Mouse (Mus musculus) hindbrain, embryonic 15.5 days (tissue): ENCODE data around the gene Slc26a8. TPM values are rescaled to one million over a fixed set of nuclear protein-coding genes. Genes with fewer than 3 reads are reported as not detected.

ENCODE experiments used
- ATAC-seq: fragments of 200-750 bp; cut with Nextera tagmentation; 2 replicates; pipeline ENCODE4 v1.8.0; 2017; ENCODE audit warnings: low read depth, moderate number of reproducible peaks, moderate TSS enrichment; ENCODE audit not compliant: low FRiP score
- H3K27ac ChIP-seq: fragments of 300-500 bp; sonication (generic); replicated peaks from 2 replicates; pipeline ENCODE4 v1.5.1; 2015; ENCODE audit warnings: mild to moderate bottlenecking, inconsistent platforms
- H3K27me3 ChIP-seq: fragments of 300-500 bp; sonication (generic); 2 replicates; pipeline ENCODE4 v1.6.1; 2015; ENCODE audit warnings: control low read depth, inconsistent platforms
- H3K36me3 ChIP-seq: fragments of 300-500 bp; sonication (generic); 2 replicates; pipeline ENCODE4 v1.6.1; 2015; ENCODE audit warnings: control low read depth, inconsistent platforms
- H3K4me1 ChIP-seq: fragments of 300-500 bp; sonication (generic); replicated peaks from 2 replicates; pipeline ENCODE4 v1.6.1; 2015; ENCODE audit warnings: control low read depth, inconsistent platforms
- H3K4me2 ChIP-seq: fragments of 300-500 bp; sonication (generic); 2 replicates; pipeline ENCODE4 v1.6.1; 2015; ENCODE audit warnings: moderate library complexity, mild to moderate bottlenecking, inconsistent platforms
- H3K4me3 ChIP-seq: fragments of 300-500 bp; sonication (generic); 2 replicates; pipeline ENCODE4 v1.5.1; 2015; ENCODE audit warnings: mild to moderate bottlenecking, inconsistent platforms
- H3K9ac ChIP-seq: fragments of 300-500 bp; sonication (generic); 2 replicates; pipeline ENCODE4 v1.6.1; 2015; ENCODE audit warnings: inconsistent platforms
- H3K9me3 ChIP-seq: fragments of 300-500 bp; sonication (generic); 2 replicates; pipeline ENCODE4 v1.6.1; 2016; ENCODE audit warnings: control low read depth, inconsistent platforms
- WGBS: fragments of 180-500 bp; shearing (Covaris S2); methylation state at CpG from one replicate; pipeline ENCODE4 v1.1.7; 2015; 5-methylcytosine and 5-hydroxymethylcytosine counted together
- polyA plus RNA-seq: library from polyadenylated mRNA; unstranded; fragments of >200 nt; fragmentation: Nextera tagmentation; extraction: Ambion mirVana; gene quantifications from 2 replicates; pipeline ENCODE4 v1.2.1, GENCODE M21; 2015

The Slc26a8 gene
- polyA plus RNA-seq, 1 experiment from 2014 or later, result 1.5 TPM

DNA sequence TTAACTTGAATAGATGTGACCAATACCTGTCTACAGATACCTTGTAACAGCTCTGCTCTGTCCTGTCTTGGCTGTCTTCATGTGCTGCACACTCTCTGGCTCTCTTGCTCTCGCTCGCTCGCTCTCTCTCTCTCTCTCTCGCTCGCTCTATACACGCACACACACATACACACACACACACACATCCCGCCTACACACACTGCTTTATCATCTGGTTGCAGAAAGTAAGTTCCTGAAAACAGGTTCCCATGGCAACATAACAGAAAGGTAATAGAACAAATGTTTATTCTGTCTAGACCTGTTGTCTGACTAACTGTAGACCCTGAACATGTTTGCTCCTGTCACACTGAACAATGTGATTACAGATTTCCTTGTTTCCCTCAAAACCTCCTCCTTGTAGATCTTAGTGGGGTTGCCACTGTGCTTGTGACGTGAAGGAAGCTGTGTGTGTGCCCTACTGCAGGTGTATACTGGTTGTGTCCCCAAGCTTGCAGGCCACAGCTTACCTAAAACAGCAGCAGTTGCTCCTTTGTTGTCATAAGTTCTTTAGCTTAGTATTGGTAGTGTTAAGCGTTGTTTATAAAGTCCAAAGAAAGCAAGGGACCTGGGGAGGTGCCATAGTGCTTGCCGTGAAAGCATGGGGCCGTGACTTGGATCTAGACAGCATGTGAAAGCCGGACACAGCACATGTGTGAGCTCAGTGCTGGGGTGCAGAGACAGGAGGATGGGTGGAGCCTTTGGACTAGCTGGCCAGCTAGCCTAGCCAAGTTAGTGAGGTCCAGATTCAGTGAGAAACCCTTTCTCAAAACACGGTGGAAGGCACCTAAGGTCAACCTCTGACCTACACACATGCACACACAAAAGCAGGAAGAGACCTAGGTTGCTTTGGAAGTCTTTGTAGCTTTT lies 7.5 kb upstream of the Slc26a8 start:
- no peak overlapping the region for H3K27ac ChIP-seq
- no peaks in the 10 kb centered on the region for H3K9me3 ChIP-seq
- no peaks in the 10 kb centered on the region for H3K36me3 ChIP-seq
- no peak overlapping the region for H3K4me3 ChIP-seq
- no peak overlapping the region for H3K9ac ChIP-seq
- H3K27me3 ChIP-seq, result no peaks in the 10 kb centered on the region
- H3K4me1 ChIP-seq, result peaks cover 45% of the 10 kb centered on the region
- WGBS, result 67% methylated on average over 13 of the region's 13 CpGs
- no peak for ATAC-seq
- H3K4me2 ChIP-seq, result no peak overlapping the region

DNA sequence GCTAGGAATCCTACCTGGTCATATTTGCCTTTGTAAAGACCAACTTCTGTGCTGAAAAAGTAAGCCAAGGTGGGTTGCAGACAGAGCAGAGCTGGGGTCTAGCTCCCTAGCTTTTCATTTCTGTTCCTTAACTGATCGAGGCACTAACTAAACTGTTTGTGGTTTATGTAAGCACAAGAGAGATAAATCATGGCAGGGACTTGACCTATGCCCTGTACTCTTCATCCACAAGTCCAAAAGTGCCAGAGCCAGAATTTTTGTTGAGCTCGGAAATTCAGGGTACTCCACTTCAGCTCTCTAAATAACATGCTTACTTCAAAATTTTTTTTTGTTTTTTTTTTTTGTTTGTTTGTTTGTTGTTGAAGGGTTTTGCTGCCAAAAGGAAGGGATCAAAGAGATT lies 6.6 kb upstream of the Slc26a8 start:
- H3K4me1 ChIP-seq, result peaks cover 45% of the 10 kb centered on the region
- H3K36me3 ChIP-seq, result no peaks in the 10 kb centered on the region
- H3K9ac ChIP-seq, result no peak overlapping the region
- H3K9me3 ChIP-seq, result no peaks in the 10 kb centered on the region
- no peak for ATAC-seq
- H3K27me3 ChIP-seq, result no peaks in the 10 kb centered on the region
- H3K4me2 ChIP-seq, result no peak overlapping the region
- no peak overlapping the region for H3K27ac ChIP-seq
- WGBS, result 61% methylated on average over 2 of the region's 2 CpGs
- no peak overlapping the region for H3K4me3 ChIP-seq

DNA sequence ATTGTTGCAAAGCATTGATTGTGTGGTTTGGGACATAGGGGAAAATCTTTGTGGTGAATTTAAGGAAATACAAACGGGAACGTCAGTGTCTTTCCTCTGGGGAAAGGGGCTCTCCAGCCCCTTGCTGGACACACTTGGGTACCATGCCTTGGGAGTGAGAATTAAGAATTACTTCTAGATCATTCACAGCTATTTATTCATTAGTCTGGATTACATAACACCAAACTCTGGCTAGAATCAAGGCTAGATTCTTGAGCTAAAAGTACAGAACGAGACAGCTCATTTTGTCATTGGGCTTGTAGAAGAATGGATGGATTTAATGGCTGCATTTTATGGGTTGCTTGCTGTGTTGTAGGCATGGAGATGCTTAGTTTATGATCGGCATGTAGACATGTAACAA lies 4.8 kb upstream of the Slc26a8 start:
- H3K9ac ChIP-seq, result no peak overlapping the region
- H3K9me3 ChIP-seq, result no peaks in the 10 kb centered on the region
- H3K4me3 ChIP-seq, result no peak overlapping the region
- H3K4me1 ChIP-seq, result peaks cover 53% of the 10 kb centered on the region
- 81% methylated on average over 4 of the region's 4 CpGs for WGBS
- H3K4me2 ChIP-seq, result no peak overlapping the region
- H3K36me3 ChIP-seq, result no peaks in the 10 kb centered on the region
- ATAC-seq, result no peak
- H3K27ac ChIP-seq, result no peak overlapping the region
- no peaks in the 10 kb centered on the region for H3K27me3 ChIP-seq

DNA sequence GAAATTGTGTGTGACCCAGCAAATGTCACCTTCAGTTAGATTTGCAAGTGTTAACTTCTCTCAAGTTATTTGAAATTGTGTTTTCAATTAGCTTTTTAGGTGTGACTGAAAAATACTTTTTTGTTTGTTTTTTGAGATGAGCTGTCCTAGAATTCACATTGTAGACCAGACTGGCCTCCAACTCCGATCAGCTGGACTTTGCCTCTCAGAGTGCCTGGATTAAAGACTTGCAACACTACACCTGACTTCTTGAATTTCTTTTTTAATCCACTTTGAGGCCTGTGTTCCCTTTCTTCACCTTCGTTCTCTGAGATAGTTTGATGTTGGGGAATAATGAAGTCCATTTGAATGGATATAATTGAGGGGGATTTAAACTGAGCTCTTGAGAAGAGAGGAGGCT lies 4.0 kb upstream of the Slc26a8 start:
- H3K4me1 ChIP-seq, result peaks cover 60% of the 10 kb centered on the region
- WGBS, result 83% methylated on average over 2 of the region's 2 CpGs

DNA sequence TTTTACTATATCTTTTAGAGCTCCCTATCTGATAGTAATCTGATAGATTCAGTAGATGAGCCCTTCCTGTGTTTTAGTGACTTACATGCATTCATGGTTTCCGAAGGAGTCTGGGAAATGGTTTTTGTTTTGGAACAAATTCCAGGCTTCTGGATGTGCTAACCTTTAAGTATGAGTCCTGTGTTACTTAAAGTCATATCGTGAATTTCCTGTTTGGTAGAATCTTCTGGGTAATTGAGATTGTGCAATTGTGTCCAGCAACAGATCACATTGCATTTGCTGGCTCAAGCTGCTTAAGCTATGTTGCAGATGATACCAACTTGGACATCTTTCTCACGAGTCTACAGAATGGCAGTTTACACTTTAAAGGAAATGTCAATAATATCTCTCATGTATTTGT lies 3.1 kb upstream of the Slc26a8 start:
- H3K4me1 ChIP-seq, result peaks cover 55% of the 10 kb centered on the region
- H3K36me3 ChIP-seq, result no peaks in the 10 kb centered on the region
- peak overlapping the region; percentile 89 for H3K4me3 ChIP-seq
- peak overlapping the region; percentile 81 for H3K9ac ChIP-seq
- H3K4me2 ChIP-seq, result peak overlapping the region; percentile 60
- H3K27me3 ChIP-seq, result 0 out of 2 replicates have a peak, but pooled peaks cover 4% of the 10 kb centered on the region
- WGBS, result 61% methylated on average over 3 of the region's 3 CpGs
- ATAC-seq, result no peak
- no peaks in the 10 kb centered on the region for H3K9me3 ChIP-seq
- H3K27ac ChIP-seq, result no peak overlapping the region

More for the DNA sequence above, 4.0 kb upstream of the Slc26a8 start:
- Histone ChIP-seq H3K9me3 (no peaks in the 10 kb centered on the region), H3K4me2 (no peak overlapping the region), H3K27ac (no peak overlapping the region), H3K27me3 (no peaks in the 10 kb centered on the region), H3K4me3 (no peak overlapping the region), H3K9ac (no peak overlapping the region), H3K36me3 (no peaks in the 10 kb centered on the region)
- no peak for ATAC-seq

DNA sequence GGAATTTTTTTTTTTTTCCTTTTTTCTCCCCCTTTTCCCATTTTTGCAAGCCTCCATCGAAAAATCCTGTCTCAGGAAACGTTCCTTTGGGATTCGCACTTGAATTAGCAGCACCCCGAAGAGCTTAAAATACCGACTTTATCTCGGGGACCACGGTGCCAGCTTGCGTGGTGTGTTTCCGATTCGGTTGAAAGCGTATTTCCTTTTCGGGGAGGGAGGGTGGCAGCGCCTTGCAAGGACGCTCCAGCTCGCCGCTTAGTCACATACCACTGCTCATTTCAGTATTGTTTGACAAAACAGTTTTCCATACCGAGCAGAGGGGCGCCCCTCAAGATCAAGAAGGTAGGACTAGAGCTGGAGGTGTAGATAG lies 2.3 kb upstream of the Slc26a8 start:
- H3K4me2 ChIP-seq, result peak overlapping the region; percentile 60
- peak overlapping the region; percentile 96 for H3K27ac ChIP-seq
- 0% methylated on average over 18 of the region's 18 CpGs for WGBS
- peaks cover 47% of the 10 kb centered on the region for H3K4me1 ChIP-seq
- peak overlapping the region; percentile 81 for H3K9ac ChIP-seq
- H3K4me3 ChIP-seq, result peak overlapping the region; percentile 89
- ATAC-seq, result no peak
- no peaks in the 10 kb centered on the region for H3K9me3 ChIP-seq
- H3K36me3 ChIP-seq, result no peaks in the 10 kb centered on the region
- 0 out of 2 replicates have a peak, but pooled peaks cover 4% of the 10 kb centered on the region for H3K27me3 ChIP-seq

DNA sequence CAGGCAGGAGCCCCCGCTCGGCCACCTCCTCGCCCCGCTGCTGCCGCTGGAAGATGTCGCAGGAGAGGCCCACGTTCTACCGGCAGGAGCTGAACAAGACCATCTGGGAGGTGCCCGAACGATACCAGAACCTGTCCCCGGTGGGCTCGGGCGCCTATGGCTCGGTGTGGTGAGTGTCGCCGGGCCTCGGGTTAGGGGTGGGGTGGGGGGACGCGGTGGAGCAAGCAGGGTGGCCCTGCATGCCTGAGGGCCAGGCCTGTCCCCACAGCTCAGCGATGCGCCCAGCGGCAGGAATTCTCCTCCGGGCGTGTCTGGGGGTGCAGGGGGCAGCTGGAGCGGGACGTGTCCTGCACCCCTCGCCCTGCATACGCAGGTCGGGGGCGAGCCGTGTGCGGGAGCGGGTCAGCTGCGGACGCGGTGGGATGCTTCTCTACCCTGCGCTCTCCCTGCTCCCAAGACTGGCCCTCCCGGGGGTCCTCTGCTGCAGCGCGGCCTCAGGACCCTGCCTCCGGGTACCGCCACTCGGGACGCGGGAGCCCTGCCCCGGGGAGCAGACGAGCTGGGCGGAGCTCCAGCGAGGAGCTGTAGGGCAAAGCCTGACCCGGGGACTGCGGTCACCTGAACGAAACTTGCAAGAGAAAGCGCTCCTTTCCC lies 1.8 kb upstream of the Slc26a8 start:
- Histone ChIP-seq H3K4me1 (peaks cover 43% of the 10 kb centered on the region), H3K9me3 (no peaks in the 10 kb centered on the region), H3K4me2 (peak overlapping the region; percentile 60), H3K9ac (peak overlapping the region; percentile 81), H3K27ac (peak overlapping the region; percentile 96), H3K4me3 (peak overlapping the region; percentile 89), H3K36me3 (no peaks in the 10 kb centered on the region), H3K27me3 (0 out of 2 replicates have a peak, but pooled peaks cover 4% of the 10 kb centered on the region)
- WGBS, result under 1% methylated on average over 53 of the region's 53 CpGs
- peak; percentile 65 for ATAC-seq

DNA sequence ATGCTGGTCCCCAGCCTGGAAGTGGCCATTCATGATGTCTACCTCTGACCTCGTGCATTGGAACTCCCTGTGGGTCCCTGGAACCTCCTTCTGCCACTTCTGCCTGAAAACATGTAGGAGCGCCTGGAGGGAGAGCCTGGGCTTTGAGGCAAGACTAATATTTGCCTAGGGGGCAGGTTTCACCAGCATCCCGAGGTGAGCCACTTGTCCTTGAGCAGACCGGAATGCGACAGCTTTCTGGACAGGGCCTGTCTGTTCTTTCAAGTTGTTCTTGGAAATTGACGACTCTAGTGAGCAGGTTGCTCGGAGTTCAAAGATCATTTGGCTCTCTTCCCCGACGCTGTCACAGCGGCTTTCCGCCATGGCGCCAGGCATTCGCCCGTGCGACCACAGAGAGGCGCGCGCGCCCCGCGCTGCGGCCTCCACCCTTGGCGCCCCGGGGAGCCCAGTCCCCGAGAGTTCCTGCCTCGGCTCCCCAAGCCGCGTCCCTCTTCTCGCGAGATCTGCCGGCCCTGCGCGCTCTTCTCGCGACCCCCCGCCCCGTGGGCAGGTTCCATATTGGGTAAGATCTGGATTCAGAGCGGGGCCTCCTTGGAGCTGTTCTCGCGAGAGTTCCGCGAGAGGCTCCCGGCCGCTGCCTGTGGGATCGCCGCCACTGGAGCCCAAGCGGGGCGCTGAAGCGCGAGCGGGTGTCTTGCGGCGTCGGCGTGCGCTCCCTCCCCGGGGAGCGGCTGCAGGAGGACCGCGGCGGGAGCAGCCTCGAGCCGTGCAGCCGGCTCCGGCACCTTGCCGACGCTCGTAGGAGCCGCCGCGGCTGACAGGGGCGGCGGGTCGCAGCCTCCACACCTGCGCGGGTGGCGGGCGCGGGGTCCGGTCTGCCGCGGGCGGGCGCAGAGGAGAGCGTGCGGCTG lies 998 bp upstream of the Slc26a8 start, which contains the start of gene Mapk14:
TSS of gene Mapk14 (plus strand) at position 554 of the 911 bp plus-strand sequence.
- no peaks in the 10 kb centered on the region for H3K9me3 ChIP-seq
- H3K36me3 ChIP-seq, result no peaks in the 10 kb centered on the region
- H3K9ac ChIP-seq, result peak within 1 kb of the TSS; percentile 81
- H3K4me1 ChIP-seq, result peaks cover 36% of the 10 kb centered on the region
- peak within 1 kb of the TSS; percentile 89 for H3K4me3 ChIP-seq
- ATAC-seq, result peak; percentile 97
- WGBS, result under 1% methylated on average over 71 of the region's 86 CpGs
- peak within 1 kb of the TSS; percentile 96 for H3K27ac ChIP-seq
- H3K4me2 ChIP-seq, result peak within 1 kb of the TSS; percentile 60
- 0 out of 2 replicates have a peak, but pooled peaks cover 4% of the 10 kb centered on the region for H3K27me3 ChIP-seq

DNA sequence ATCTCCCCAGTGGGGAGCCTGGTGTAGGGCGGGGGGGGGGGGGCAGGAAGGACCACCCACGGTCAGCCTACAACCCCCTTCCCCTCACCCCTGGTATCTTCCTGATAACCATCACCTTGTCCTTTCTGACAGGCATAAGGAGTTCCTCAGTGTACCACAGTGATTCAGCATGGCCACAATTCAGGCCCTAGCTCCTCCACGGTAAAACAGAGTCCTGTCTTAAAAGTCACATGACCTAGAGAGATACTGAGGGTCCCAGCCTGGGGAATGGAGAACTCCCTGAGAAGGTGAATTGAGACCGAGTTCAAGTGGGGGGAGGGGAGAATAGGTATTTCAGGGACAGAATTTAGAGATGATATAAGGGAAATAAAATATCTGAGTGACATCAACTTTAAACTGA lies 2.7 kb downstream of the Slc26a8 start:
- Histone ChIP-seq H3K27ac (no peak overlapping the region), H3K9me3 (no peaks in the 10 kb centered on the region), H3K4me3 (no peak overlapping the region), H3K36me3 (no peaks in the 10 kb centered on the region), H3K4me1 (peaks cover 15% of the 10 kb centered on the region), H3K27me3 (0 out of 2 replicates have a peak, but pooled peaks cover 4% of the 10 kb centered on the region), H3K4me2 (no peak overlapping the region), H3K9ac (no peak overlapping the region)
- no peak for ATAC-seq
- 47% methylated on average over 4 of the region's 4 CpGs for WGBS

DNA sequence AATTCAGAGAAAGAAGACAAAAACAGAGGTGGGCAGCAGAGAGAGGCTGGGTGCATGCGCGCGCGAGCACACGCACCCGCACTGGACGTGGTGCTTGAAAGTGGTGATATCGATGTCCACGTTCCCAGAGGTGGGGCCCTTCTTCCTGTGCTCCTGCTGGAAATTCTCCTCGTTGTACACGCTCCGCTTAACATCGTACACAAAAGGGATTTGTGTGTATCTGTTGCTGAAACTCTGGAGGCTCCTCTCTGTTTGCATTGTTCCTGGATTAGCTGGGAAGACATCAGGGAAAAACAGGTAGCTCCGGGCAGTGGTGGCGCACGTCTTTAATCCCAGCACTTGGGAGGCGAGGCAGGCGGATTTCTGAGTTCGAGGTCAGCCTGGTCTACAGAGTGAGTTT lies 5.4 kb downstream of the Slc26a8 start:
- 71% methylated on average over 19 of the region's 19 CpGs for whole genome bisulfite sequencing
- Histone ChIP-seq H3K4me1 (peaks cover 6% of the 10 kb centered on the region), H3K9ac (no peak overlapping the region), H3K27me3 (0 out of 2 replicates have a peak, but pooled peaks cover 4% of the 10 kb centered on the region), H3K4me2 (no peak overlapping the region), H3K9me3 (no peaks in the 10 kb centered on the region), H3K4me3 (no peak overlapping the region), H3K36me3 (no peaks in the 10 kb centered on the region), H3K27ac (no peak overlapping the region)
- ATAC-seq, result no peak

DNA sequence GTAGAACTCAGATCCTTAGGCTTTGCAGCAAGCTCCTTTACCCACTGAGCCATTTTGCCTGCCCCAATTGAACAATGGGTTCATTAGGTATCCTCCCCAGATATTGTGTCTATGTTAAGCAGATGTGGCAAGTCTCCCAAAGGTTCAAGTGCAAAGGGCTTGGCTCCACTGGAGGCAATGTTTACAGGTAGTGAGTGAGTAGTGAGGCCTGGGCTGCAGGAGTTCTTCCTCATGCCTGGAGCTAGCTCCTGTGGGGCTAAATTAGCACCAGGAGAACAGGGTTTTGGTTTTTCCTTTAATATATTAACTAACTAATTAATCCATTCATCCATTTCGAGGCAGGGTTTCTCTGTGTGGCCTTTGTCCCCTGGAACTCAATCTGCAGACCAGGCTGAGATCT lies 6.4 kb downstream of the Slc26a8 start:
- WGBS, result 38% methylated on average over 1 of the region's 1 CpGs
- no peak overlapping the region for H3K4me3 ChIP-seq
- 0 out of 2 replicates have a peak, but pooled peaks cover 4% of the 10 kb centered on the region for H3K27me3 ChIP-seq
- ATAC-seq, result no peak
- no peak overlapping the region for H3K4me2 ChIP-seq
- no peaks in the 10 kb centered on the region for H3K9me3 ChIP-seq
- no peak overlapping the region for H3K9ac ChIP-seq
- no peak overlapping the region for H3K27ac ChIP-seq
- no peaks in the 10 kb centered on the region for H3K36me3 ChIP-seq
- no peaks in the 10 kb centered on the region for H3K4me1 ChIP-seq
